Mouse (Mus musculus): ENCODE data around the gene Rnf126. TPM values are rescaled to one million over a fixed set of nuclear protein-coding genes. Genes with fewer than 3 reads are reported as not detected.
"Not testable (repeated sequence)": the region's sequence is repeated elsewhere in the genome, so short reads cannot be mapped to it uniquely, and the experiment has no call there.

The Rnf126 gene
- total RNA-seq, 2 experiments from 2014 or later: 90.9 to 96.0 TPM

GRCm38 (mm10) chr10:79773208-79773607 lies 6.5 kb upstream of the Rnf126 start:
- DNase-seq (ENCODE audit: low spot score in 2 of 2): no peak
- intact Hi-C loops (cut with DNase I): no loop called here

- intact Hi-C loops (cut with DNase I): no loop called here
Measured at GRCm38 (mm10) chr10:79772320-79772719, 5.6 kb upstream of the Rnf126 start.

GRCm38 (mm10) chr10:79769329-79769728 lies 2.6 kb upstream of the Rnf126 start:
- DNase-seq (ENCODE audit: low spot score in 2 of 2): no peak
- intact Hi-C loops (cut with DNase I): no loop called here

More at GRCm38 (mm10) chr10:79772320-79772719, 5.6 kb upstream of the Rnf126 start:
- DNase-seq (ENCODE audit: low spot score in 2 of 2): no peak

GRCm38 (mm10) chr10:79768400-79768799 lies 1.6 kb upstream of the Rnf126 start:
- intact Hi-C loops (cut with DNase I): no loop called here
- DNase-seq (ENCODE audit: low spot score in 2 of 2): peak; percentile 64 to 75

GRCm38 (mm10) chr10:79767372-79768244 lies 856 bp upstream of the Rnf126 start:
- peak; percentile 96 to 99 for DNase-seq (ENCODE audit: low spot score in 2 of 2)
- intact Hi-C loops (cut with DNase I): loop anchor here (1.0 kb wide), 2 partner anchors 13 to 63 kb away; partner anchors contain the start of gene Bsg

- intact Hi-C loops (cut with DNase I): no loop called here
- DNase-seq (ENCODE audit: low spot score in 2 of 2): no peak
Measured at GRCm38 (mm10) chr10:79766001-79766507, 698 bp downstream of the Rnf126 start.

- intact Hi-C loops (cut with DNase I): no loop called here
- DNase-seq (ENCODE audit: low spot score in 2 of 2): no peak
Measured at GRCm38 (mm10) chr10:79765228-79765745, 1.5 kb downstream of the Rnf126 start.

GRCm38 (mm10) chr10:79764234-79764633 lies 2.5 kb downstream of the Rnf126 start:
- intact Hi-C loops (cut with DNase I): no loop called here
- DNase-seq (ENCODE audit: low spot score in 2 of 2): no peak

GRCm38 (mm10) chr10:79762875-79763274 lies 3.9 kb downstream of the Rnf126 start:
- no peak for DNase-seq (ENCODE audit: low spot score in 2 of 2)
- intact Hi-C loops (cut with DNase I): no loop called here

GRCm38 (mm10) chr10:79760603-79761143 lies 6.1 kb downstream of the Rnf126 start:
- no peak for DNase-seq (ENCODE audit: low spot score in 2 of 2)
- intact Hi-C loops (cut with DNase I): no loop called here

- intact Hi-C loops (cut with DNase I); DNase-seq (ENCODE audit: low spot score in 2 of 2): not testable (repeated sequence)
Measured at GRCm38 (mm10) chr10:79759675-79760074, 7.1 kb downstream of the Rnf126 start.

GRCm38 (mm10) chr10:79756660-79757059 lies 10.1 kb downstream of the Rnf126 start:
- no peak for DNase-seq (ENCODE audit: low spot score in 2 of 2)

GRCm38 (mm10) chr10:79755854-79756253 lies 10.9 kb downstream of the Rnf126 start:
- intact Hi-C loops (cut with DNase I): no loop called here
- DNase-seq (ENCODE audit: low spot score in 2 of 2): no peak

More at GRCm38 (mm10) chr10:79756660-79757059, 10.1 kb downstream of the Rnf126 start:
- intact Hi-C loops (cut with DNase I): no loop called here

- DNase-seq (ENCODE audit: low spot score in 2 of 2): peak; percentile 64 to 80
- intact Hi-C loops (cut with DNase I): no loop called here
Measured at GRCm38 (mm10) chr10:79754856-79755516, 11.8 kb downstream of the Rnf126 start, which contains the start of gene Fgf22. Gene Fgf22 (plus strand): TSS chr10:79755076.

GRCm38 (mm10) chr10:79748496-79748895 lies 18.3 kb downstream of the Rnf126 start:
- intact Hi-C loops (cut with DNase I): no loop called here
- DNase-seq (ENCODE audit: low spot score in 2 of 2): no peak

GRCm38 (mm10) chr10:79746774-79747151 lies 20.0 kb downstream of the Rnf126 start:
- no peak for DNase-seq (ENCODE audit: low spot score in 2 of 2)
- intact Hi-C loops (cut with DNase I): no loop called here

GRCm38 (mm10) chr10:79745898-79746773 lies 20.6 kb downstream of the Rnf126 start, which contains the start of gene Polrmt:
Gene Polrmt (minus strand): TSS chr10:79746581.
- peak; percentile 95 to 99 for DNase-seq (ENCODE audit: low spot score in 2 of 2)
- intact Hi-C loops (cut with DNase I): no loop called here

GRCm38 (mm10) chr10:79745411-79745810 lies 21.3 kb downstream of the Rnf126 start:
- DNase-seq (ENCODE audit: low spot score in 2 of 2): no peak
- intact Hi-C loops (cut with DNase I): no loop called here
